12 mouse cellular contexts compared by ENCODE assay signal in genomic region chr3:56302346-56303185, GRCm38 (mm10).
A peak's percentile ranks its signal among the peaks of the same experiment; 100 is the strongest.
DNase-seq lines count a peak whose midpoint lies in the region; ATAC-seq and TF ChIP-seq lines count a peak whose summit lies in the region.
"Had no signal": no experiment of that assay in that cellular context is flagged by ENCODE, and none has a peak within 500 bp of the region (broad histone marks: within the 10 kb centered on the region; RNA-seq: fewer than 3 reads in every experiment).

No protein-coding gene starts in this region.

- intact Hi-C loops in left cerebral cortex, postnatal 10 days (cut with DNase I), result no loop called here

- no peaks in the 10 kb centered on the region for H3K9me3 ChIP-seq in forebrain, embryonic 15.5 days
- no peaks in the 10 kb centered on the region for H3K9me3 ChIP-seq in forebrain, postnatal 0 days (ENCODE audit: low read length)
- no peaks in the 10 kb centered on the region for H3K9me3 ChIP-seq in embryonic facial prominence, embryonic 15.5 days (replicated peaks)
- H3K9me3 ChIP-seq in limb, embryonic 14.5 days (ENCODE audit: control insufficient read depth, low read length), result no peaks in the 10 kb centered on the region
- H3K9me3 ChIP-seq: liver, embryonic 12.5 days had no signal

- H3K4me1 ChIP-seq in forebrain, embryonic 15.5 days, result peaks cover 14% of the 10 kb centered on the region
- H3K4me1 ChIP-seq in forebrain, postnatal 0 days (ENCODE audit: insufficient read depth), result peaks cover 4% of the 10 kb centered on the region; the same call in 1 of the 2 replicates
- H3K4me1 ChIP-seq in embryonic facial prominence, embryonic 15.5 days, result peaks cover 17% of the 10 kb centered on the region
- peaks cover 8% of the 10 kb centered on the region; the same call in 1 of the 2 replicates for H3K4me1 ChIP-seq in limb, embryonic 14.5 days (ENCODE audit: control insufficient read depth, insufficient read depth, low read length)
- H3K4me1 ChIP-seq: liver, embryonic 12.5 days had no signal

- no peak for DNase-seq in forebrain, postnatal 0 days
- DNase-seq in R1 (ENCODE audit: low read depth, low spot score), result peak; percentile 96
- peak; percentile 77 for DNase-seq in limb, embryonic 14.5 days (ENCODE audit: low spot score)
- no peak for DNase-seq in layer of hippocampus, adult 9-11 months
- no peak for DNase-seq in spleen, adult 18-20 months
- no peak for DNase-seq in left cerebral cortex, postnatal 10 days (ENCODE audit: extremely low spot score in 1 of 2, low spot score in 2 of 2)
- DNase-seq: heart, adult 2 months; thymus, postnatal 36 days had no signal

- WGBS in forebrain, embryonic 15.5 days, result 10% methylated on average over 7 of the region's 7 CpGs
- 13% methylated on average over 7 of the region's 7 CpGs for WGBS in forebrain, postnatal 0 days
- 15% methylated on average over 7 of the region's 7 CpGs for WGBS in embryonic facial prominence, embryonic 15.5 days
- WGBS in limb, embryonic 14.5 days, result 20% methylated on average over 7 of the region's 7 CpGs

- H3K27me3 ChIP-seq in forebrain, embryonic 15.5 days, result no peaks in the 10 kb centered on the region
- H3K27me3 ChIP-seq in forebrain, postnatal 0 days (ENCODE audit: insufficient read depth, low read length), result no peaks in the 10 kb centered on the region
- H3K27me3 ChIP-seq in embryonic facial prominence, embryonic 15.5 days, result no peaks in the 10 kb centered on the region
- H3K27me3 ChIP-seq in limb, embryonic 14.5 days (ENCODE audit: control insufficient read depth, insufficient read depth, low read length), result no peaks in the 10 kb centered on the region
- H3K27me3 ChIP-seq: liver, embryonic 12.5 days had no signal

- no peaks in the 10 kb centered on the region for H3K36me3 ChIP-seq in forebrain, embryonic 15.5 days
- no peaks in the 10 kb centered on the region for H3K36me3 ChIP-seq in forebrain, postnatal 0 days (ENCODE audit: insufficient read depth)
- no peaks in the 10 kb centered on the region for H3K36me3 ChIP-seq in embryonic facial prominence, embryonic 15.5 days
- H3K36me3 ChIP-seq in limb, embryonic 14.5 days (ENCODE audit: control insufficient read depth, insufficient read depth, low read length), result no peaks in the 10 kb centered on the region
- H3K36me3 ChIP-seq: liver, embryonic 12.5 days had no signal

- TF ChIP-seq CTCF in forebrain, postnatal 0 days (IDR thresholded peaks at IDR 0.05; ENCODE audit: low read depth), result no peak

- no peak overlapping the region for H3K4me2 ChIP-seq in forebrain, embryonic 15.5 days (replicated peaks)
- H3K4me2 ChIP-seq in forebrain, postnatal 0 days (ENCODE audit: low read depth), result no peak overlapping the region
- H3K4me2 ChIP-seq in embryonic facial prominence, embryonic 15.5 days (replicated peaks), result no peak overlapping the region
- H3K4me2 ChIP-seq in limb, embryonic 14.5 days (replicated peaks; ENCODE audit: low read depth, low read length, severe bottlenecking), result no peak overlapping the region
- H3K4me2 ChIP-seq: liver, embryonic 12.5 days had no signal

- H3K4me3 ChIP-seq in forebrain, embryonic 15.5 days, result no peak overlapping the region
- H3K4me3 ChIP-seq in forebrain, postnatal 0 days (ENCODE audit: low read depth, low read length), result no peak overlapping the region
- no peak overlapping the region for H3K4me3 ChIP-seq in embryonic facial prominence, embryonic 15.5 days (replicated peaks)
- no peak overlapping the region for H3K4me3 ChIP-seq in limb, embryonic 14.5 days (replicated peaks; ENCODE audit: low read length)
- H3K4me3 ChIP-seq: heart, adult 2 months; liver, embryonic 12.5 days had no signal

- peak overlapping the region; percentile 33; the same call in 1 of the 2 replicates for H3K27ac ChIP-seq in forebrain, embryonic 15.5 days (replicated peaks)
- no peak overlapping the region for H3K27ac ChIP-seq in forebrain, postnatal 0 days (ENCODE audit: low read depth, low read length)
- H3K27ac ChIP-seq in embryonic facial prominence, embryonic 15.5 days (replicated peaks), result peak overlapping the region; percentile 60; the same call in 1 of the 2 replicates
- H3K27ac ChIP-seq in limb, embryonic 14.5 days (replicated peaks; ENCODE audit: low read depth, low read length), result no peak overlapping the region
- H3K27ac ChIP-seq: heart, adult 2 months; liver, embryonic 12.5 days; macrophage had no signal

- 0 out of 2 replicates have a peak, but pooled peaks have one; percentile 32 for ATAC-seq in forebrain, embryonic 15.5 days (replicated peaks)
- ATAC-seq in forebrain, postnatal 0 days, result no peak
- no peak for ATAC-seq in embryonic facial prominence, embryonic 15.5 days (ENCODE audit: insufficient number of reproducible peaks, low FRiP score, low TSS enrichment, low read depth)
- 0 out of 2 replicates have a peak, but pooled peaks have one; percentile 41 for ATAC-seq in limb, embryonic 14.5 days (ENCODE audit: low FRiP score, low read depth)
- ATAC-seq: liver, embryonic 12.5 days had no signal

- H3K9ac ChIP-seq in forebrain, embryonic 15.5 days (replicated peaks), result no peak overlapping the region
- H3K9ac ChIP-seq in forebrain, postnatal 0 days, result no peak overlapping the region
- H3K9ac ChIP-seq in embryonic facial prominence, embryonic 15.5 days, result no peak overlapping the region
- H3K9ac ChIP-seq in limb, embryonic 14.5 days (ENCODE audit: low read depth, low read length, severe bottlenecking), result no peak overlapping the region
- H3K9ac ChIP-seq: liver, embryonic 12.5 days had no signal

- TF ChIP-seq POLR2A in limb, embryonic 14.5 days (IDR thresholded peaks at IDR 0.05; ENCODE audit: borderline replicate concordance, extremely low read depth, insufficient read depth, insufficient read length), result no peak

Comparison
In these comparisons a context has a peak if more than half of its experiments do, and no peak if none do; other contexts are left out.
1. ATAC-seq: peak in forebrain, embryonic 15.5 days (single experiment) and limb, embryonic 14.5 days (single experiment); none in forebrain, postnatal 0 days (single experiment) and embryonic facial prominence, embryonic 15.5 days (single experiment).
2. H3K27ac ChIP-seq: peak in forebrain, embryonic 15.5 days (single experiment) and embryonic facial prominence, embryonic 15.5 days (single experiment); none in forebrain, postnatal 0 days (single experiment) and limb, embryonic 14.5 days (single experiment).
3. DNase-seq: peak in R1 (single experiment) and limb, embryonic 14.5 days (single experiment); none in forebrain, postnatal 0 days (single experiment), layer of hippocampus, adult 9-11 months (single experiment), spleen, adult 18-20 months (0 of 2) and left cerebral cortex, postnatal 10 days (0 of 2).